Mouse (Mus musculus): ENCODE measurements around the gene Atp9a.

Gene Atp9a

DNA sequence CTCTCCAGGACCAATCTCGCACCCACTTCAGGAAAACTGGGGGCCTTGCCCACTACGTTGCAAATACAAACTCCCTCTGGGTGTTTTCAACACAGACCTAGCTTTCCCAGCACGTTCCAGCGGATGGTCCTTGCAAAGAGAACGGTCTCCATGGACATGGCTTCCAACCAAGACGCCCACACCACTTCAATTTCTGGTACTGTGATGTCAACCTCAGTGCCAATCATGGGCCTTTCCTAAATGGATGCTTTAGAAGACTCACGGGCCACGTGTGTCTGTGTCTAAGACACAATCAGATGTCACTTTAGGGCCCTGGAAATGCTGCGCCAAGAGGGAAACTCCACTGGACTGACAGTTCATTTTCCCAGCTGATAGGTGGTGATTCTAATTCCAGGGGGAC, 60.7 kb downstream of the Atp9a start:
- no peak for DNase-seq

DNA sequence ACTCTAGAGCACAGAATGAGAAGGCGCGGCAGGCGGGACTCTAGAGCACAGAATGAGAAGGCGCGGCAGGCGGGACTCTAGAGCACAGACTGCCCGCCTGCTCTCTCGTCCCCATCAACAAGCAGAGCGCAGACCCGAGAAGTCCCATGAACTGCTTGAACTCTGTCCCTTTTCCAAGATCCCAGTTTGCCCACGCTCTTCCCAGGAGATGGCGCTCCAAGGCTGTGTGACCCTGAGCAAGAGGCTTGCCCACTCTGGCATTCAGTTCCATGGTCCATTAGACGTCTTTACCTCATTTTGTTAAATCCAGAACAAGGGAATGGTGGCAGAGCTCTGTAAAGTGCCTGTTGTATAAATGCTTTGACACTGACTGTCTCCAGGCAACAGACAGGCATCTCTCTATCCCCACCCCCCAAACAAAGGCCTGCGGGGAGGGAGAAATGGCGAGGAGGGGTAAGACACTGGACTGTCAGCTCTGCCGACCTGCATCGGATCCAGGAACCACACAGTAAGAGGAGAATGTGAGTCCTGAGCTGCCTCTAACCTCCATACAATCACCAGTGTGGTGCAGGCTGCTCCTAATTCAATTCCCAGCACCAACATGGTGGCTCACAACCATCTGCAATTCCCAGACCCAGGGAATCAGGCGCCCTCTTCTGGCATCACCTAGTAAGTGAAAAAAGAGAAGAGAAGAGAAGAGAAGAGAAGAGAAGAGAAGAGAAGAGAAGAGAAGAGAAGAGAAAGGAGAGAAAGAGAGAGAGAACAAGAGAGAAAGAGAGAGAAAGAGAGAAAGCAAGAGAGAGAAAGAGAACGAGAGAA, 62.6 kb downstream of the Atp9a start:
- no peak for DNase-seq

DNA sequence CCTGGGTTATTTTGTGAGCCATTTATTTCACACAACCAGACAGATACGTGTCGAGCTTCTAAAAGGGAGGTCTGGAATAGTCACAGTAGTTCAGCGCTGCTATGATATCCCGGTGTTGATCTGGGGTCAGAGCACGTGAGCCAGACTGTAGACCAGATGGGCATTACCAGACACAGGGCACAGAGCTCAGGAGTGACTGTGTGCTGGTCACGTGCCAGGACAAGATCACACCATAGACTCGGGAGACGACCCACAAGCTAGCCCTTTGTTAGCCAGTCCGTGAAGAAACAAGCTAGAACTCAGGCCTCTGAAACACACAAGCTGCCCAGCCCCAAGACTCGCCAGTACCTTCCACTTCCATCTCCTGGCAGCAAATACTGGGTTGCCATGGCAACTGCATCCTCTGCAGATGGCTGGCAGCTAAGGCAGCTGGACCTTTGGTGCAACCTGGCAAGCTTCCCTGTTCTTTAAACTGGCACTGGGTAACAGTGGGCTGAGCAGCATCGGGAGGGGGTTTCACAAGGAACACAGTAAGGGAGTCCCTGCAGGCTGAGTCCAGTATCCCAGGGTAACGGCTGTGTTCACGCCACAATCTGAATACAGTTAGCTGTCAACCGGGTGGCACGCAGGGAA, 63.4 kb downstream of the Atp9a start:
- no peak for DNase-seq

DNA sequence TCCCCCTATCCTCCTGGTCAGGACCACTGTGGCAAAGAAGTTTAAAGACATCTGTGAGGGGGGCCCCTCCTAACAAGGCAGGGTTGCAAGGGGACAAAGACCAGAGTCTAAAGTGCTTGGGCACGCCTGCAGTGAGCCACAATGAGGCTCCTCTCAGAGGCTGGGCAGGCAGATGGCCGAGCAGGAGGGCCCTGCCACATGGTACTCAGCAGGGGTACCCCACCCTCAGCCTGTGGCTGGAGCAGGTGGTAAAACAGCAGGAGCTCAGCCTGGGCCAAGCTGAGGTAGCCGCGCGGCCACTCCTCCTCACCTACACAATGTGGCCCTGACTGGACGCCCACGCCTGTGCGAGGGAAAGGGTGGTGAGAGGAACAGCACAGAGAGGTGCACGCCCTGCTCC, 64.6 kb downstream of the Atp9a start:
- no peak for DNase-seq

DNA sequence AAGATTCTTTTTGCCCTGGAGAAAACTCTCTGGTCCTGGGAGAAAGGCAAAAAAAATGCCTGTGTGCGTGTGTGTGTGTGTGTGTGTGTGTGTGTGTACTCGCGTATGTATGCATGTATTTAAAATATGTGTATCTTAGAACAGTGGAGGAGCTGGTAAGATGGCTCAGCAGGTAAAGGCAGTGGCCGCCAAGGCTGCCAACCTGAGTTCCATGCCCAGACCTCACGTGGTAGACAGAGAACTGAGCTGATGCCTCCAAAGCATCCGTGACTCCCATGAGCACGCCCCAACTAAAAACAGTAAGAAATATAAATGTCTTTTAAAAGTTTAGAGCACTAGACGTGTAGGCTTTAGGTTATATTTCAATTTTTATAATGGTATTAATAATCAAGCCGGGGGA, 70.5 kb downstream of the Atp9a start:
- no peak for DNase-seq

DNA sequence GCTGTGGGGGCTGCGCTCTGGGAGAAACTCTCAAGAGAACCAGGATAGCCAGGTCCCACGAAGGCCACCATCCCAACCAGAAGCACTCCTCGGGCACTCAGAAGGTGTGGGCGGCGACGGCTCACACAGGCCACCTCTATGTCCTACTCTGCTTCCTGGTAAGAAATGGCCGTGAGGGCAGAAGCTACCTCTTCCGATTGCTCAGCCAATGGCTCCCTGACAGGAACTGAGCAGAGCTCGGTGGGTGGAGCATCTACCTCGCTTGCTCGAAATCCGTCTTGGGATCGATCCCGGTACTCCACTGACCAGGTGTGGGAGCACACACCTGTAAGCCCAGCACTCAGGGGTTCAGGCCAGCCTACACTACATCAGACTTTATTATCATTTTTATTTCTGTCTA, 72.0 kb downstream of the Atp9a start:
- no peak for DNase-seq

DNA sequence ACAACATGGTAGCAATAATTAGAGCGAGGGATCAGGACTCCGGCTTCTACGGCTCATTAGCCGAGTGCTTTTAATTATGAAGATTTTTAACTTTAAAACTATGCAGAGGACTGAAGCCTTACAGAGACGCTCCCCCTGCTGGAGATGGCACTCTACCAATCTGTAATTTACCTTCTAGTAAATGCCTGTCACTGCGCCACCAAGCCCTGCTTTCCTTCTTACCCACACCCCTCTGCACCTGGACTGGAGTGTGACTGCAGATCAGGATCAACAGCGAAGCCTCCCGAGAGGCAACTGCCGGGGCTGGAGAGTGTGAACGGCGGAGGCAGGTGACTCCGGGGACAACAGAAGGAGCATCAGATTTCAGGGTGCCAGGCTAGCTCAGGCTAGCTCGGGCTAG, 72.4 kb downstream of the Atp9a start:
- peak; percentile 30 for DNase-seq

DNA sequence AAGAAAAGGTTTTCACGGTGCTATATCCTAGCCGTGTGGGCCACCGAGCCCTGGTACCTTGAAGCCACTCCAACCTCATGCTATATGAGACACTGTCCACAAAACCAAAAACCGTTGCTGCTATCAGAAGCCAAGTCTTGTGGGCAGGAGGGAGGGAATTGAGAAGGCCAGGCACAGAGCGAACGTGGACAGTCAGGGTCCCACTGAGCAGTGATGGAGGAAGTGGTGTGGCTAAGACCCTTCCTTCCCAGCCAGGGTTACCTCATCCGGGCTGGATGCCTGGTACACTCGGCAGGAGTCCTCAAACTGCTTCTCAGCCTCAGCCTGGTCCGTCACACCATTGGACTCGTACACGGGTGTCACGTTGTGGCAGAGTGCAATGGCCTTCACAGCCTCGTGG, 74.5 kb downstream of the Atp9a start:
- no peak for DNase-seq

DNA sequence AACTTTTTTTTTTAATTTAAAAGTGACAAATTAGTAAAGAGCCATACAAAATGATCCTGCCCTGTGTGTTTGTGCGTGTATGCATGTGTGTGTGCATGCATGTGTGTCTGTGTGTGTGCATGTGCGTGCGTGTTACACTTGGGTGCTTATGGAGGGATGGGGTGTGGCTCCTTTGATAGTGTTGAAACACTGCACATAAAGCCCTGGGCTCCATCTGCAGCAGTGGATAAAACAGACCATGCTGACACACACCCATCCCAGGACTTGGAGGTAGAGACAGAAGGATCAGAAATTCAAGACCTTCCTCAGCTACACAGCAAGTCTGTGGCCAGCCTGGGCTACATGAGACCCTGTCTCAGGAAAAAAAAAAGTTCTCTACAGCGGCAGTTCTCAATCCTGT, 76.5 kb downstream of the Atp9a start:
- DNase-seq = no peak

DNA sequence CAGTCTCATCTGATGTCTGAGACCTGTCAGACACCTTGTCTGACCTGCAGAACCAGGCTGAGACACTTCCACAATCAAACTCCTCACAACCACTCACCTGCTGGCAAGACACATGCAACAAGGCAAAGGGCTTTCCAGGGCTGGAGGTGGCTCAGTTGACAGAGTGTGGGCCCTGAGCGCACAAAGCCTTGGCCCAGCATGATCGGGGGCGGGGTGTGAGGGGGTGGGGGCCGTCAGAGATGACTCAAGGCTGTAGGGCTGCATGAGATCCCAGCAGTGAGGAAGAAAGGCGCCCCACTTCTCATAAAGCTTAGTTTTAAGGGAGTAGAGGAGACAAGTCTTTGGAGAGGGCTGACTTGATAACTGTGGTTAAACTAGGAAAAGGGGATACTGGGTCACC, 78.5 kb downstream of the Atp9a start:
- DNase-seq = no peak

DNA sequence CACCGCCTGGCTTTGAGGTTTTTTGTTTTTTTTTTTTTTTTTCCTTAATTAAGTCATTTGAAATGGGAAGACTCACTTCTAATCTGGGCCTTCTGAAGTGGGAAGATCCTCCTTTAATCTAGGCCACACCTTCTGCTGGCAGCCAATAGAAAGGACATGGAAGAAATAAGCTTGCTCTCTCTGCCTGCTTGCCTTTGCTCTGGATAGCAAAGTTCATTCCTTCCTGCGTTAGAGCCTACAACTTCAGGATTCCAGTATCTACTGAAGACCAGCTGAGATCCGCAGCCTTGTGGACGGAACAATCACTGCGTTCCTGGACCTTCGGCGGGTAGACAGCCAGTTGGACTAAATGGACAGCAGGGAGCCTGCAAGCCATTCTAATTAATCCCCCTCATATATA, 79.0 kb downstream of the Atp9a start:
- no peak for DNase-seq

DNA sequence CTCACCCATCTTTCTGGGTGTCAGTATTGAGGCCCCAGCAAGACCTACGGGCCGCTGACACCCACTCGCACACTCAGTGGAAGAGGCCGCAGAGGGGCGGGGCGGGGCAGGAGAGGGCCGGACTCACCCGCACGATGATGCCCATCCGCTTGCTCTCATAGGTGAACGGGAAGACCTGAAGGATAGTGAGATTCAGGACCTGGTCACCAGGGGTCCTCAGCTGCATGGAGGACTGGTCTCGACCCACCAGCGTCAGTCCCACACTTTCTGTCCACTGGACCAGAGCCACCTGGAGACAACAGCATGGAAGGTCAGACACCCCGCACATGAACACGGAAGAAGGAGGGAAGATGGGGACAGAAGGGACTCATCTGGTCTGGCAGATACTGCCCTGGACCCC, 80.4 kb downstream of the Atp9a start:
- no peak for DNase-seq

DNA sequence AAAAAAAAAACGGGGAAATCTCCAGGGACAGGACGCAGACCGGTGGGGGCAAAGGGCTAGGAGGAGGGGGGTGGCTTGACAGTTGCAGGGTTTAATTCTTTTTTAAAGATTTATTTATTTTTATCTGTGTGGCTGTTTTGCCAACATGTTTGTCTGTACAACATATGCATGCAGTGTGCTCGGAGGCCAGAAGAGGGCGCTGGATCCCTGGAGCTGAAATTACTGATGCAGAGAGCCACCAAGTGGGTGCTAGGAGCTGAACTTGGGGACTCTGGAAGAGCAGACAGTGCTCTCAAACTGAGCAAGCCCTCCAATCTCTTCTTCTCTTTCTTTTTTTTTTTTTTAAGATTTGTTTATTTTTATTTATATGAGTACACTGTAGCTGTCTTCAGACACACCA, 81.9 kb downstream of the Atp9a start:
- no peak for DNase-seq

DNA sequence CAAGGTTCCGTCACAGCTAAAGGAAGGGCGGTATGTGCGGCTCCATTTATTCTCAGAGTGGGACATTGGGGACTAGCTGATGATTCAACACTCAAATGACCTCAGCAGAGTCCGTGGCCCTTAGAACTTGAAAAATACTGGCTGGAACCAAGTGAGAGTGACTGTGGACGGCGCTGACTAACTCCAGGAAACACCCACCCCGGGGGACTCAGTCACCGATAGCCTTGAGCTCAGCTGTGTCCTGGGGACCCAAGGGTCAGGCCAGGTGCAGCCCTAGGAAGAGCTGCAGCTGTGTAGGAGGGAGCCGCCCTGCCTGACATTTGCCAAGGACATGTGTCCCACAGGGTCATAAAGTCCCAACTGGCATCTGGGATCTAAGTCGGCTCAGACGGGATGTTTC, 83.7 kb downstream of the Atp9a start:
- no peak for DNase-seq

DNA sequence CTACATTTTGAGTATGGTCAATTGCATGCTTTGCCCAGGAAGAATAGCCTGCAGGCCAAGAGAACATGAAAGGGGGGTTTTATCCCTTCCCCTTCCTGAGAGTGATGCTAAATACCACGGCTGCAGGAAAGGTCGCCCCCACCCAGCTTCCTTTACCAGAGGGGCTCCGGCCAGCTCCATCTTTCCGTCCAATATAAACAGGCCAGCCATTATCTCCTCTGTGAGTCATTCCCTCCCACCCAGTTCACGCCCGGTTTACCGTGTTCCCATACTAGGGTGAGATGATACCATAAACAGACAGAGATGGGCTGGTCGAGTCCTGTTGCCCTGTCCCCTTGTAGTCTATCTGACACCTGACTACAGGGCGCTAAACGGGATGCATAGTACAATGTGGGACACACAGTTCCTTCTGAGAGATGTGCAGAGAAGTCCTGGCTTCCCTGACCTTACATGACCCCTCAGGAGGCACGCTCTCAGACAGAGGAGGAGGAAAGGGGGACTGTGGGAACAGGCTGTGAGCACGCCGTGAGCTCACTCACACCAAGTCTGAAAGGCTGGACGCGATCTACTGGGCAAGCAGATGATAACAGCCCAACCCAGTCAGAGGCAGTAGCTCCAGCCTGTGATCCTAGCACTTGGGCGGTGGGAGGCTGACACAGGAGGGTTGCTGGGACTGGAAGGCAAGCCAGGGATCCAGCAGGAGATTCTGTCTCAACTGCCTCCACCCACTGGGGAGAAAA, 85.5 kb downstream of the Atp9a start:
- DNase-seq = no peak

DNA sequence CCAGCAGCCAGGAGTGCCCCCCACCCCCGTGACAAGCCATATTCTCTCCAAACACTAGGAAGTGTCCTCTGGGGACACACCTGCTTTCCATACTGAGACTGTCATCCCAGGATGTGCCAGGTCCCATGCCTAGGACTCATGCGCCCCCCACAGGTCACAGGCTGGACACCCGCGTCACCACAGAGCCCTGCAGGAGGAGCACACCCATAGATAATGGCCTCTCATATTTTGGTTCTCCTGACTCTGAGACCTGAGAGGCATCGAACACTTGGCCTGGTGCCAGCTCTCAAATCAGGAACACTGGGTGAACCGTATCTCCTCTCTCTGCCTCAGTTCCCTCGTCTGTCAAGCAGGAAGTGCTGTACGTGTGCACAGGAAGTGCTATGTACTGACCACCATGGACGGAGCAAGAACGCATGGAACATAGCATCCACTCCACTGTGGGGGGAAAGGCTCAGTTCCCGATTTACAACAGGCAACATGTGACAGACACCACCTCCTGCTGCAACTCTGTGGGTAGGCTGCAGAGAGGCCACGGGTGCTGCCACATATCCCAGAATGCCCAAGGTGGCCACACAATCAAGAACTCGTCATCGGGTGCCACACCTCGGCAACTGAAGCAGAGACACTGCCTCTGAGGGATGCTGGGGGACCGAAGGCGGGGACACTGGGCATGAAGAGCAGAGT, 87.1 kb downstream of the Atp9a start:
- DNase-seq = peak; percentile 29

DNA sequence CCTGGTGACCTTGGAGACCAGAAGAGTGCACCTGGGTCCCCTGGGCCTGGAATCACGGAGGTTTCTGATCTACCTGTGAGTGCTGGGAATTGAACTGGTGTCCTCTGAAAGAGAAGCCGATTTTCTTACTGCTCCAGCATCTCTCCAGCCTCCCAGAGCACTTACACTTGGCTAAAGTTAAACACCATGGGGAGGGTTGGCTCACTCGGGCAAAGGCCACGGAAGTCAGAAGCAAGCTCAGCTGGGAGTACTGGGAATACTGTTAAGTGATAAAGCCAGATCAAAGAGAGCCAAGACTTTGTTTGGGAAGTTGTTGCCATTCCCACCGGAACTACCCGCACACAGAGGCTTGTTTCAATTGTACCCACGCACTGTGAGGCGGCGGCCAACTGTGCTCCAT, 87.7 kb downstream of the Atp9a start:
- DNase-seq = no peak

DNA sequence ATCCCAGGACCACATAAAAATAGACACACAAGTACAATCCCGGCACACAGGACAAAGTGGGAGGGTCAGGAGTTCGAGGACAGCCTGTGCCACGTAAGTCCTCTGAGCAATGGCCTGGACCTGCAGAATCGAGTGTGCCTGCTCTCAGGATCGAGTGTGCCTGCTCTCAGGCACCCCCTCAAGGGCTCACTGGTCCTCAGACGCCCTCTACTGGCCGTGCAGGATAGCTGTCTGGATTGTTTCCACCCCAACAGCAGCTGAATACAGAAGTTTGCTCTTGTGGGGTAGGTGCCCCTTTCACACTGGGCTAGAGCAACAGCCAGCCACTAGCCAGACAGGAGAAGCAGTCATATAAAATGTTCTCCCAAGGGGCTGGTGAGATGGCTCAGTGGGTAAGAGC, 90.5 kb downstream of the Atp9a start:
- peak; percentile 31 for DNase-seq

DNA sequence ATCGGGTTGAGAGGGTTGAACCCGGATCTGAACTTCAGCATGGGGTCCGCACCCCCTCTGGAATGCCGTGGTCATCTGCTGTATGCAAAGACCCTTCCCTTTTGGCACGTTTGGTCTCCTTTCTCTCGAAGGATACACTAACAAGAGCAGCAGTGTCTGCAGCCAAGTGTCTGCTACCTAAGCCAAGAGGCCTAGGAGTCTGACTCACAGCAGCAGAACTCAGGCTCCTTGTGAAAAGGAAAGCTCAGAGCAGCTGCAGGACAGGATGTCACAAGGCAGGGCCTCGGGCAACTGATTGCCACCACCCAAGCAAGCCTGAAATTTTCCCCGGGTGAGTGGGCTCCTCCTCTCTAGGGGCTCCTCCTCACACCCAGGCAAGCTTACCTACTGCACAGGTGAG, 94.0 kb downstream of the Atp9a start:
- DNase-seq = no peak

DNA sequence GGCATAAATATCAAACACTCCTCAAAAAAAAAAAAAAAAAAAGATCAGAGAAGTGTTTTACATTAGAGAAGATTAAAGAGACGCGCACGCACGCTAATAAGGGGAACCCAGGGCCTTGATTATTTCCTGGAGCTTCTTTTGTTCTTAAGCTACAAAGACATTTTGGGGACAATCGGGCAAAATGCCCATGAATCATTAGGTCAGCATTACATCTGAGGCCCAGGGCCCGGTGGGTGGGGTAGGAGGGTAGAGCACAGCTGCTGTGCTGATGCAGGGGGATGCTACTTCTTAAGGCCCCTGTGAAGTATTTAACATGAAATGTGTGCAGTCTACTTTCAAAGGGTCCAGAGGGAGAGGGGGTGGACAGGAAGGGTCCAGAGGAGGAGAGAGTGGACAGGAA, 97.4 kb downstream of the Atp9a start:
- DNase-seq = no peak

DNA sequence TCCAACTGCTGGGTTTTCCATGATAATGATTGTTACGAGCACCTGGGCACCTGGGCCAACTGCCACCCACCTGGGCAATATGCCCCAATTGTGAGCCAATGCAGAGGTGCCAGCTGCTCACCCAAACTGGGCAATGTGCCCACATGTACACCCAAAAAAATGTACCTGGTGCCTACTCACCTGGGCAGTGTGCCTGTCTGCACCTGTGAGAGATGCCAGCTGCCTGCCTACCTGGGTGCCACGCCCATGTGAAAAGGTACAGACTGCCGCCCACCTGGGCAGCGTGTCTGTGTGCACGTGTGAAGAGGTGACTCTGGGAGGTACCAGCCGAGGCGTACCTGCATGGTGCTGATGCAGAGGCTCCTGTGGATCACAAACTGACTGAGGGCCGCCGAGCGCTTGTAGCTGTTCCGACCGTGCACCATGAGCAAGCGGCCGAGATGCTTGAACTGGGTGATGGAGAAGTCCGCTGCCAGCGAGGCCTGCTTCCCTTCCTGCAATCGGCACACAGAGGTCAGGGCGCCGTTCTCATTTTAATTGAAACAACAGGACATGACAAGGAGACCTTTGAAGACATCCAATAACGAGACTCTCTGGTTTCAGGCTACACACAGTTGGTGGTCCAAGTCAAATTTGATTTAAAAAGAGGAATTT, 98.6 kb downstream of the Atp9a start:
- no peak for DNase-seq

DNA sequence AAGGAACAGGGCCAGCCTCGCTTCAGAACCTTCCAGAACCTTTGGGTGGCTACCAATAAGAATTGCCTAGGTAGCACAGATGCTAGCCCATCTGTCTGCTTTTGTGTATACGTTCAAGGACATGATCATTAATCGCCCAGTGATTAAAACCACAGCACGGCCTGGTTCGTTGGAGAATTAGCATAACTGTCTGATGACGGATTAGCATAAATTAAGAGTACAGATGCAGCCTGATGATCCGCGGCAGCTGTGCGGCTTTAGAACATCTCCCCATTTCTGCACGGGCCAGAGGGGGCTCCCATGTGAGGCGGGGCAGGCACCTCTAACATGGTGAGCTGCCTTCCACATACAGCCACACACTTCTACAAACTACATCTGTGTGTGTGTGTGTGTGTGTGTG, 100.0 kb downstream of the Atp9a start:
- DNase-seq = no peak

DNA sequence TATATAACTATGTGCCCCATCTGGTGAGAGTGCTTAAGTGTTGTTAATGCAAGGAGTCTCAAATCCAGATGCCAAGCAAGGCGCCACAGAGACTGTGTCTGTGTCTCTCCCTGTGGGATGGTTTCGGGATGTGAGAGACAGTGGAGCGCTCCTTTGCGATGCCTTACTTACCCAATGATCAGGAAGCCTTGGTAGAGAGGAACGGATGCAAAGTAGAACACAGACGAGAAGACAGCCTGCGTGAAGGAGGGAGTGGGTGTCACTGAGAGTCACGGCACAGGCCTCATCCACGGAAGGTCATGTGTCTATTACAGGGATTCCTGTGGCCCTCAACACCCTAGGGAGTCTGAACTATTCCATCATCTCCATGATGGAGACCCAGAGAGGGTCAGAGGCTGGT, 101.7 kb downstream of the Atp9a start:
- DNase-seq = no peak

Data from kidney, postnatal 10 days (tissue).